Mouse (Mus musculus) frontal cortex, postnatal 25 days (tissue): Measurements from ENCODE around the gene Spire2.
"Not testable (repeated sequence)": the region's sequence is repeated elsewhere in the genome, so short reads cannot be mapped to it uniquely, and the experiment has no call there.

ENCODE experiments used
- DNase-seq, 2 experiments: peaks; one replicate each; pipeline ENCODE4 v3.0.0; 2022; ENCODE audit warnings: low spot score in 2 of 2

The Spire2 gene

DNA sequence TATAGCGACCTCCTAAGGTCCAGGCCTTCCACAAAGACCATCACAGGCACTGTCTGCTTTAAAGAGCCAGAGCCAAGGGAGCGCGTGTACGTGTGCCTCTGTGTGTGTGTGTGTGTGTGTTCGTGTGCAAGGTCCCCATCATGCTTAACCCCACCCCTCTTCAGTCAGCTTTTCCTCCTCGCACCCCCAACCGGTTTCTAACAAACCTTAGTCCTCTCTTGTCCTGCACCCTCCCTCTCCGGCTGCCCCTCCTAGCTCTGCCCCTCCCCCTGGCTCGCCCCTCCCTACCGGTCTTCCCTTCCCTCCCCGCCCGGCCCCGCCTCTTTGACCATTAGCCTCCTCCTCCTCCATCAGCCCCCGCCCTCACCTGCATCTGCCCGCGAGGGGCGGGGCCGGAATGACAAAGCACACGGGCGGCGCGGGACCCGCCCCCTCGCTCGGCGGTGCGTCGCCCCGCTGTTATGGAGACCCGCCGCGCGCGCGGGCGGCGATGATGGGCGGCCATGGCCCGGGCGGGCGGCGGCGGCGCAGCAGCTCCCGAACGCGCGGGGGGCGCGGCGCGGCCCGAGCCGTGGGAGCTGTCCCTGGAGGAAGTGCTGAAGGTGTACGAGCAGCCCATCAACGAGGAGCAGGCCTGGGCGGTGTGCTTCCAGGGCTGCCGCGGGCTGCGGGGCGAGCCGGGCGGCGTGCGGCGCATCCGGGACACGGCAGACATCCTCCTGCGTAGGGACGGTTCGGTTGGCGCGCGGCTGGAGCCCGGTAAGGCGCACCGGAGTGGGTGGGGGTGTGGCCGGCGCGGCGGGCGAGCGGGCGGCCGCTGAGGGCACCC, at the start of gene Spire2:
Spire2 (plus strand) TSS at position 452 of the 829 bp plus-strand sequence.
- DNase-seq: peak in 1 of 2 experiments; percentile 40

DNA sequence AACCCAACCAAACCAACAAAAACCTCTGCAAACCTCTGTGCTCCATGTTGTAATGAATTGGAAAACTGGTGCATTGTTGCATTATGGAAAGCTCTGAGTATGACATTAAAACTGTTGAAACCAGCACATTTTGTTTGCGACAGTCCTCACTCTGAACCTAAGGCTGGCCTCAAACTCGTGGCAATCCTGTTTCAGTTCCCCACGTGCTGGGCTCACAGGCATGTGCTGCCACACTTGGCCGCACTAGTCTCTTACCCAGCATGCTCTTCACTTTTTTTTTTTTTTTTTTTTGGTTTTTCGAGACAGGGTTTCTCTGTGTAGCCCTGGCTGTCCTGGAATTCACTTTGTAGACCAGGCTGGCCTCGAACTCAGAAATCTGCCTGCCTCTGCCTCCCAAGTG, 49.5 kb upstream of the Spire2 start:
- not testable (repeated sequence) for DNase-seq

DNA sequence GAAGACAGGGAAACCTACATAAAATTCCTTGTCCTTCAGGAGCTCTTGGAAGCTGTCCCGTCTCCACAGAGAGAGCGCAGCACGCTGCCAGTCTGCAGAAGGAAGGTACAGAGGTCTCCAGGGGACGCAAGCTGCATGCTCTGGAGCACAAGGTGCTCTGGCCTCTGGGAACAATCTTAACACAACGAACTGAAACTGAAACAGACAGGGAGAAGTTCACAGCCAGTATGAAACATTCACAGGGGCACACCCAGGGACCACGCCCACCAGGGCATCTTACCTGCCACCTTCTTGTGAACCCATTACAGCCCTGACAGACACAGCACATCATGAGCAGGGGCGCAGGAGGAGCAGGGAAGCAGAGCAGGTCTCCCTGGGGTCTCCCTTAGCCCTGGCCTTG, 48.5 kb upstream of the Spire2 start:
- DNase-seq: no peak

DNA sequence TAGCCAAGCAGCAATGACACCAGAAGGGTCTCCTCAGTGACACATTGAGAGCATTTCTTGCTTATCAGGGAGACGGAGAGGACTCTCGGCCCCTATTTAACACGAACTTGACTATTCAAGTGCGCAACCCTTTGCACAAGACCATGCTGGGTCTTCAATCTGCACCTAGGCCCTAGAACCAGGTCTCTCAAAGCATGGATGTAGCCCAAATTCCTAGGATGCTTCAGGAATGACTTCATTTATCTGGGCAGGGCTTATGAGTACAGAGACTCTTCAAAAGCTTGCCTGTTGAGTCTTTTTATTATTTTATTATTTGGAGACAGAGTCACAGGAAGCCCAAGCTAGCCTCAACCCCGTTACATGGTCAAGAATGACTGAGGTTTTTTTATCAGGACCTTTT, 48.0 kb upstream of the Spire2 start:
- DNase-seq: no peak

DNA sequence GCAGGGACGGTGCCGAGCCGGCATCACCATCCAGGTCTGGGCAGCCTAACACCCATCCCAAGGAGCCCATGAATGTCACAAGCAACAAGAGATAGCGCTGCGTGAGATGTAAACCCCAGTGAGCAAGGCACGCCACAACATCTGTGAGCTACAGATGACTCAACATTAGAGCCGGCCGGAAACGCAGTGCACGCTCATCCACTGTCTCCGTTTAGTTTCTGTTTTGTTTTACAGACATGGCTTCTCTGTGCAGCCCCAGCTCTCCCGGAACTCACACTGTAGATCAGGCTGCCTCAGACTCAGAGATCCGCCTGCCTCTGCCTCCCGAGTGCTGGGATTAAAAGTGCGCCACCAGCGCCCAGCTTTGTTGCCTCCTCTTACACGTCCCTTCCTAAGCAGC, 45.2 kb upstream of the Spire2 start:
- DNase-seq: no peak

DNA sequence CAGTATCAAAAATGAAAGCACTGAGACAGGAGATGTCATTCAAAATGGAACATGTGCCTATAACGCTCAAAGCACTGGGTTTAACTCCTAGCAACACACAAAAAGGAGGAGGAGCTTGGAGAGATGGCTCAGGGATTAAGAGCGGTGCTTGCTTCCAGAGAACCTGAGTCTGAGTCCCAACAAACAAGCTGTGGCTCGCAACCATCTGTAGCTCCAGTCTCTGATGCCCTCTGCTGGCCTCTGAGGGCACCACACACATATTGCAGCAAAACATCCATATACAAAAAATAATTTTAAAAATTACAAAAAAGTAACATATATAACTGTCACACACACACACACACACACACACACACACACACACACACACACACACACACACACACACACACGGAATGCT, 42.3 kb upstream of the Spire2 start:
- DNase-seq: no peak

DNA sequence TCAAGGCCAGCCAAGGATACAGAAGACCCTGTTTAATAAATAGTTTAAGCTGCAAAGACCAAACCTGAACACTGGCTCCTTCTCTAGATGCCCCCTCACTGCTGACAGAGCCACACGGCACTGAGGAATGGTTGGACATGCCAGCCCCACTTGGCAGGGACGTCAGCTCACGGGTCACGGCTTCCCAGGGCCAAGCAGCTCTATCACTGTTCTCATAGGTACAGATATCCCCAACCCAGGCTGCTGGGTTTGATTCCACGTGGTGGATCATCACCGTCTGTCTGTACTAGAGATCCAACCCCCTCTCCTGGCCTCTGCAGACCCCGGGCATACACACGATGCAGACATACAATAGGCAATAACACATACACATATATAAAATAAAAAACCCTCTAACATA, 41.8 kb upstream of the Spire2 start:
- no peak for DNase-seq

DNA sequence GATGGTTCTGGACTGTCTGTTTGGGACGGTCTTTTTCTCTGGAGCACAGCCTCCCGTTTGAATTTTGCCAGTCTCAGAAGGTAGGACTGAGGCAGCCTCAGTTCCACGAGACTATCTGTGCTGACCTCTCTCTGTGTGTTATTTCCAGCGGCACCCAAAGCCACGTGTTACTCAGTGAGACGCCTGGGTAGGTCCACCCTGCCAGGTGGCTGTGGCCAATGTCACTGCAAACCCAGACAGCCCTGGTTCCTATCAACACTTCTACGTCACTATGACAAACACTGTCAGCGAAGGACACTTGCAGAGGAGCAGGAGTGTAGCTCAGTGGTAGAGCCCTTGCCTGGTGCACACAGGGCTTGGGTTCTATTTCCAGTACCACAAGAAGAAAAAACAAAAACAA, 40.8 kb upstream of the Spire2 start:
- no peak for DNase-seq

DNA sequence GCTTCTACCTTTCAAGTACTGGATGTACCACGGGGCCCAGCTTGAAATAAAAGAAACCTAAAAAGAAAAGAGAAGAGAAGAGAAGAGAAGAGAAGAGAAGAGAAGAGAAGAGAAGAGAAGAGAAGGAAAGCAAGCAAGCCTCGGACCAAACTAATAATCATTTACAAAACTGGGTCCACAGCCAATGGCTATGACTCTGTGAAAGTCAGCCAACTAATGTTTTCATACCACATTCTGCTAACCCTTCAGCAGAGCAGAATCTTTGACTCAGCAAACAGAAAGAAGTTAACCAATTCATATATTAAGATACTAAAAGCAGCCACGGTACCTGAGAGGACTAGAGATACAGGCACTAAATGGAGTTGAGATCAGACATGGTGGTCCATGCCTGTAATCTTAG, 40.2 kb upstream of the Spire2 start:
- no peak for DNase-seq

DNA sequence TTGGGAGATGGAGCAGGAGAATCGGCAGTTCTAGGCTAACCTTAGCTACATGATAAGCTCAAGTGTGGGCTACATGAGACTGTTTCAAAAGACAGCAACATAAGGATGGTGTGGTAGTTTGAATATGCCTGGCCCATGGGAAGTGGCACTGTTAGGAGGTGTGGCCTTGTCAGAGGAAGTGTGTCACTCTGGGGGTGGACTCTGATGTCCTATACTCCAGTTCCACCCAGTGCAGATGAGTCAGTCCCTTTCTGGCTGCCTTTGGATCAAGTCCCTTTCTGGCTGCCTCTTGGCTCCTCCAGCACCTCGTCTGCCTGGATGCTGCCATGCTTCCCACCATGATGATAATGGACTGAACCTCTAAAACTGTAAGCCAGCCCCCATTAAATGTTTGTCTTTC, 39.7 kb upstream of the Spire2 start:
- no peak for DNase-seq

DNA sequence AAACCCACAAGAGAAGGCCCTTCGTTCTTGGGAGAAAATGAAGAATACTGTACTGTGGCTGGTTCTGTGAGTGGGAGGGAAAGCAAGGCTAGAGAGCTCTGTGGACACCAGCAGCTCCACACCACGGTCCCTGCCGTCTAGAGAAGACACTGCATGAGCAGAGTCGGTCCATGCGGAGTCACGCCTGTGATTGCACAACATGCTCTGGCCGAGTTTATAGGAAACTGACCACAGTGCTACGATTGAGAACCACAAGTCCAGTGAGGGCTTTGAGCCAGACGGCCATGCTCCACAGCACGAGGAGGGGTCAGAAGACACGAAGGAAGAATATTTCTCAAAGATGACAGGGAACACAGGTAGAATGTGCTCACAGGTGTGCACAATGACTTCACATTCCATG, 34.2 kb upstream of the Spire2 start:
- DNase-seq: no peak

DNA sequence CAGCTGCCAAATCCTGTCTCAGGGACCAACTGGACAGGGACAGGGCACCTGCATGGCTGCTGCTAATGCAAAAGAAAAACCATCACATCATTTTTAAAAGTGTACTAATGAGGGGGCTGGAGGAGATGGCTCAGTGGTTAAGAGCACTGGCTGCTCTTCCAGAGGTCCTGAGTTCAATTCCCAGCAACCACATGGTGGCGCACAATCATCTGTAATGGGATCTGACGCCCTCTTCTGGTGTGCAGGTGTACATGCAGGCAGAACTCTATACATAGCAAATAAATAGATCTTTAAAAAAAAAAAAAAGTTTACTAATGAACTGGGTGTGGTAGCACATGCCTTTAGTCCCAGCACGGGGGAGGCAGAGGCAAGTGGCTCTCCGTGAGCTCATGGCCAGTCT, 23.8 kb upstream of the Spire2 start:
- no peak for DNase-seq

DNA sequence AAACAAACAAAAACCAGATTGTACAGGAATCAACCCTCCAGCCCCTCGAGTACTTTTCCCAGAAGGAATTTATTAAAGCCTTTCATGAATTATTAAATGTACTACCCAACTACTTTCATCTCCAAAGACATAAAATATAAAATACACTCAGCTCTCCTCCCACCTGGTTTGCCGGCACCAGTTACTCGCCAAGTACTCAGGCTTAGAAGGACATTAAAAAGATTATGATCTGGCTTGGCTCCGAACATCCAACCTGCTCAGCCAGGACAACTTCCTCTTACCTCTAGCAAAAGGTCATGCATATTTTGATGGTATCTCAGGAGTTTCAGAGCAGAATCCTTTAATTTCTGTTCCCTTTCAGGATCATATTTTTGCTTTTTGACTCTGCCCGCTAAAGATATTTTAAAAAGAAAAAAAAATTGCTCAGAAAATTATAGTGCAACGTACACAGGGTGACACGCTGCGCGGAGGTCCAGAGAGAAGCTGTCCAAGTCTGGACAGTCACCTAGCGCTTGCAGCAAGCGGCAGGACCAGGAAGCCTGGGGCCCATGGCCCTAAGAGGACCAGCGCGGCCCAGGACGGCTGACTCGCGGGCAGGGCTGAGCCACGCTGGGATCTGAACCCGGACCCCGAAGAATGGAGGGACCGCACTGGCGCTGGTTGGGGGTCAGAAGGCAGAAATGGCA, 14.6 kb upstream of the Spire2 start:
- no peak for DNase-seq

DNA sequence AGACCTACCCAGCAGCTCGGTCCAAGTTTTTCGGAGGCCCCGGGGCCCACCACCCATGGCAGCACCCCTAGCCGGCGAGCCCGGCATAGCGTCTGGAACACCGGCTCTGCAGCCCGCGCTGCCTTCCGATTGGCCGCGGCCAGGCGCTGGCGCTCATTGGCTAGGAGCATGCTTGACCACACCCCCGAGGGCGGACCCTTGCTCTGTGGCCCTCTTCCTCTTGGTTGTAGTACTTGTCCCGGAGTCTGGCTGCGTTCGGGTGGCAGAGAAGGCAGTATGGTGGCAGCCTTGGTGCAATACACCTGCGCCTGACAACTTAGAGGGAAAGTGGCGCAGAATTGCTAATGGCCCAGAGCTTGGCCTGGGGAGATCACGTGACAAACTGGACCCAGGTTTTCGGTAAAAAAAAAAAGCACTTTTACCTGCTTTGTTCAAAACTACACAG, 14.0 kb upstream of the Spire2 start, which contains the start of gene Fanca:
Fanca (minus strand) TSS at position 110 of the 445 bp plus-strand sequence.
- DNase-seq: peak; percentile 74 to 83

DNA sequence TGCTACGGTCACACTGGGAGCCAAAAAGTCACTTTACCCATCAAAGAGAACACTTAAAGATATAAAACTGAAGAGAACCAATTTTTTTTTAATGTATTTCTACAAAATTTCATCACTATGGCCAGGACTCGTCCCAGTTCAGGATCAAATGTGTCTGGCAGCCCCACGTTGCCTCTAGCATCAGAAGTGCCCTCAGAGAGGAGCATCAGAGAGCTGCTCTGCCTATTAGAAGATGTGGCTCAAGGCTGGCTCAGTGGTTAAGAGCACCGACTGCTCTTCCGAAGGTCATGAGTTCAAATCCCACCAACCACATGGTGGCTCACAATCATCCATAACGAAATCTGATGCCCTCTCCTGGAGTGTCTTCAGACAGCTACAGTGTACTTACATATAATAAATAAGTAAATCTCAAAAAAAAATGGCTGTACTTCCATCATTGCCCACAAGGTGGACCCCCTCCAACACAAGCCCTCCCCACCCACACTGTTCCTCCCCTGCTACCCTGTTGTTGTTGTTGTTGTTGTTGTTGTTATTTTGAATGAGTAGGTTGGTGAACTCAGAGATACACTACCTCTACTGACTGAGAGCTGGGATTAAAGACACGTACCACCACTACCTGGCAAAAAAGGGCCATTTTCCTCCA, 12.9 kb upstream of the Spire2 start:
- no peak for DNase-seq

DNA sequence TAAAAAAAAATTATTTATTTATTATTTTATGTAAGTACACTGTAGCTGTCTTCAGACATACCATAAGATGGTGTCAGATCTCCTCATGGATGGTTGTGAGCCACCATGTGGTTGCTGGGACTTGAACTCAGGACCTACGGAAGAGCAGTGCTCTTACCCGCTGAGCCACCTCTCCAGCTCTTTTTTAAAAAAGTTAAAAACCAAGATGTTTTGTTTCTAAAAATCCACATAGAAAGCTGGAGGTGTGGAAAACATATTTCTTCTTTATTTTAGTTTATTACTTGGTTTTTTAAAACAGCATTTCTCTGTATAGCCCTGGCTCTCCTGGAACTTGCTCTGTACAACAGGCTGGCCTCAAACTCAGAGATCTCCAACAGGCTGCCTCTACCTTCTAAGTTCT, 4.0 kb upstream of the Spire2 start:
- no peak for DNase-seq

DNA sequence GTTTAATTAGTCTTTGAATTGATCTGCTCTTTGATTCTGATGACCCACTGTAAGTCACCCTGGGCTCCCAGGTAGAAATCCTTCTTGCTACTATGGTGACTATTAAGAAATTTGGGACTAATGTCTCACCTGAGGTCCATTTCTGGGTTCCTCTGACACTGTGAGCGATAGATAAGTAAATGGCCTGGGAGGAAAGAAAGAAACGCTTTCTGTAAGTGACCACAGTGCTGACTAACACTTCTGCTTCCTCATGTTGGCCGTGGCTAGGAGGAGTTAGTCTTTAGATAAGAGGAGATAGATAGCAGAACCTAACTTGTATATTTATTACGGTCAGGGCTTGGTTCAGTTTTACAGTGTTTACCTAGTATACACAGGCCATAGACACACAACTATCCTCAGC, 3.2 kb upstream of the Spire2 start:
- DNase-seq: no peak

DNA sequence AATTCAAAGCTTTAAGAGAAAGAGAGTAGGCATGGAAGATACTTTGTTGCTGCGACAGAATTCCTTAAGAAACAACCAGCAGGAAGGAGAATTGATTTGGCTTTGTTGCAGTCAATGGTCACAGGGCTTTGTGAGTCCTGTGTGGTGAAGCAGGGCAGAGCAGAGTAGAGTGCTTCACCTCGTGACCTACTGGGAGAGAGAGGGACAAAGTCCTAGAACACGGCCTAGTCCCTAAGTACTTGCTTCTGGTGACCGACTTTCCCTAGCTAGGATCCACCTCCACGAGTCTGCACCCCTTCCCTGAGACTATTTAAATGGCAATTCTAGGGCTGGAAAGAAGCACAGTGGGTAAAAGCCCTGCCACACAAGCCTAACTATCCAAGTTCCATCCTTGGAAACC, 2.6 kb upstream of the Spire2 start:
- DNase-seq: no peak

DNA sequence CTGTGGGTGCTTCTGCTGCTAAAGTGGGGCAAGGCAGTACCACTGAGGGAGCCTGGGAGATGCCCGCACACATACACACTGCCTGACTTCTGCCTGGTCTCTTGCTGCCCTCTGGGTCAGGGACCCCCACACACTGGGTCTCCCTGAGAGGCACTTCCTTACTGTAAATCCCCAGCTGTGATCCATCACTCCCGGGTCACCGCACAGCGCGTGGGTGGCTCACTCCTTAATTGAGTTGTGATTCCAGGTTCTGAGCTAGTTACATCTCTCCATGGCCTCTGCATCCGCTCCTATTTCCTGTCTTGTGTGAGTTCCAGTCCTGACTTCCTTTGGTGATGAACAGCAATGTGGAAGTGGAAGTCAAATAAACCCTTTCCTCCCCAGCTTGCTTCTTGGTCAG, 1.8 kb upstream of the Spire2 start:
- DNase-seq: no peak

DNA sequence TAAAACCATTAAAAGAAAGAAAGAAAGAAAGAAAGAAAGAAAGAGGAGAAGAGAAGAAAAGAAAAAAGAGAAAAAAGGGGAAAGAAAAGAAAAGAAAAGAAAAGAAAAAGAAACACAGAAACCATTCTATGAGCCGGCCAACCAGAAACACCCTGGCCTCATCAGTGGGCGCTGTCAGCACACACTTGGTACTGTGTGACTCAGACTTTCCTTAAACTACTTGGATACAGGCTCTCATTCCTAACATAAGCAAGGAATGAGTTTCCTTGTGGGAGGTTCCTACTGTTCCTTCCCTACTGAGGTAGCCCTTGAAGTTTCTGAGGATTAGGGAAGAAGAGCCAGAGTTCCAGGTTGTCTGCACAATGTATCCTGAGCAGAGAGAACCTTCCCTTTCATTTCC, 1.2 kb upstream of the Spire2 start:
- DNase-seq: no peak

DNA sequence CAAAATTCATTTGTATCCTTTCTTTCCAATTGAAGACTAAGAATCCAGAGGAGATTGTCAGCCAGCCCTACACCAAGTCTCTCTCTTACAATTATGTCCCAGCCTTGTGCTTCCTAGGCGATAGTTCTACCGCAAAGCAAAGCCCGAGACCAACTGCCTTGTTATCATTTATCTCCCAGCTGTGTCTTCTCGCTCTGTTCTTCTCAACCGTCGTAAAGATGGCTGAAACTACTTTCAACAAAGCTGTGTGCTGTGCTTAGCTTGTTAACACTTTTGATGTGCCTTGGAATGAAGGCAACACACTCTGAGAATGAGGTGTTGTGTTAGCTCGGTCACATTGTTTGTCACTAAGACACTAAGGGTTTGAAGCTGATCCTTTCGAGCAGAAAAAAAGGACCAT, 703 bp upstream of the Spire2 start:
- DNase-seq: no peak

DNA sequence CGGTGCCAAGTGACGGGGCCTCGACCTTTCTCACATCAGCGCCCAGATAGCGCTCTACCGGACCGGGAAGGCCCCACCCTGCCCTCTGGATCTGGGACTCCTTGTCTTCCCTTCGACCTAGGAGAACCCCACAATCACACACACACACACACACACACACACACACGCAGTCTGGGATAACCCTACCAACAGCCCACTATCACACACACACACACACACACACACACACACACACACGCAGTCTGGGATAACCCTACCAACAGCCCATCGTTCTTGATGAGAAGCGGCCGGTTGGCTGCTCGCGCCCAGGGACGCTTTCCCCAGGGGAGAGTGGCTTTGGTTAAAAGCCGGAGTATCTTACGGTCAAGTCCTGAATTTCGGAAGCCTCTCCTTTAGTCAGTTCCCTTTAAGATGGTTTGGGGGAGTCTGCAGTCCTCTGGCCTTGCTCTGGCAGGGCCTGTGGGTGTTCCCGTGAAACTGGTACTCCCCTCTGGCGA, 626 bp downstream of the Spire2 start:
- no peak for DNase-seq

DNA sequence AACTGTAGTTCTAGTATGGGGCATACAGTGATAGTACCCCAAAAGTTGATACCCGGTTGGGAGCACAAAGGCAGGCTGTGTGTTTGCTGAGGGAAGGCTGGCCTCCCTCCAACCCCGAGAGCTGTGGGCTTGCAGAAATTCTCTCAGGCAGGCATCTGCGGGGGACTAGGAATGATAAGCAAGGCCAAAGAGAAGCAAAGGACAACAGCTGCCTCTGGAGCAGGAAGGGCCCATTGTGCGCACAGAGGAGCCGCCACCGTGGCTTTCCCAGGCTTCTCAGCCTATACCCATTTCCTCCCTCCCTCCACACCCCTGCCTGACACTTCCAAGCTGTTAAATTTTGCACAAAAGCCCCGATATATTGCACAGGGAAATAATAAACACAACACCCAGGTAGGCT, 1.4 kb downstream of the Spire2 start:
- DNase-seq: no peak
